Mouse (Mus musculus) liver, adult 10 weeks (tissue): ENCODE data around the gene Lypd6. TPM values are rescaled to one million over a fixed set of nuclear protein-coding genes. Genes with fewer than 3 reads are reported as not detected.

Source experiments
- polyA plus RNA-seq: library from polyadenylated mRNA; stranded (reverse); fragments of 350-450 nt; fragmentation: Illumina TruSeq; extraction: RNeasy Lipid Tissue Mini Kit (QIAGEN cat#74804); gene quantifications from one replicate; pipeline ENCODE4 v1.2.3, GENCODE M21; 2014; ENCODE audit warnings: low read depth, low replicate concordance

Lypd6 gene
- polyA plus RNA-seq, result 0.34 TPM

DNA sequence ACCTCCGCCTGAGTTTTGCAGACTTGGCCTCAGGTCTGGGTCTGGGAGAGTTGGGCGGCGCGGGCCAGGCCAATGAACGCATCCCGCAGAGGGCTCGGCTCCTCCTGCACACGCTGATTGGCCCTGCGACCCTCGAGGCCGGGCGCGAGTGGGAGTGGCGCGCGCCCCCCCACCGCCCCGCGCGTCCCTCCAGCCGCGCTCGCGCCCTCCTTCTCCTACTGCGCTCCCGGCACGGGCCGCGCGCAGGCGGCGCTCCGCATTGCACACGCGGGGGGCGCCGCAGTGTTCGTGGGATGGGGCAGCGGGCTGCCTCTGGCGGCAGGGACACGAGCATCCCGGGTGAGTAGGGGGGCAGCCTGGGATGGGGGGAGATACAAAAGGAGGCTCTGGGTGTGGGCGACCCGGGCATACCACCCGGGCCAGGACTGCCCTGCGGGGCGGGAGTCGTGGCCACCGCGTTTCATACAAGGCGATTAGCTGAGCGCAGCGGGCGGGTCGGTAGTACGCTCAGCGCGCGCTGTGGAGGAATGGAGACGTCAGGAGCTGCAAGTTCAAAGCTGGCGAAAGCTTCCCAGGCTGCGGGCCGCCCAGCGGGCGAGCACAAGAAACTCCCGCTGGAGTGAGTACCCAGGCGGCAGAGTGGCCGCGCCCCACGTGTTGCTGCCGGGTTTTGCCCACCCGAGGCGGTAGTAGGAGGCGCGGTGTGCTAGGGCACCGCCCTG lies at the start of gene Lypd6:
Lypd6 (plus strand) TSS at position 184 of the 722 bp plus-strand sequence.

Other genes with a start within 250 kb of the Lypd6 start
- 149 TPM for gene Mmadhc, start 230.4 kb downstream of the Lypd6 start, polyA plus RNA-seq